Mouse (Mus musculus): ENCODE results near the gene Ly6c2.

DNA sequence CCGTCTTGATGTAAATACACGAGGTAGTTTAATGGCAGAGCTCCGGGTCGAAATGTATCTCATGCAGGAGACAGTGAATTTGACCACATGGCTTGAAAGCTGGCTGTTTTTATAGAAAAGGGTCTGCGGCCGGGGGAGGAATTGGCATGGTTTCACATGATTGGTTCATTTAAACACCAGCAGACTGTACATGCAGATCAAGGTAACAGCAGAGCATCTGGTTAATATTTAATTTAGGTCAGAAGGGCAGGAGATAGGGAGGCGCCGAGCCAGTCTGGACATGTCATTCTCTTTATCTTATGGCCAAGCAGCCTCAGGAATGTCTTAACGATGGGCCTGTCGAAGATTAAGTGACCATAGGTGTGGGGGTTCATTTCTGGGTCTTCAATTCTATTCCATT is 12.5 kb downstream of the Ly6c2 start:
- TF ChIP-seq CTCF (IDR thresholded peaks at IDR 0.05; ENCODE audit: borderline replicate concordance, insufficient read depth, low read length) (no peak), POLR2A (IDR thresholded peaks at IDR 0.05; ENCODE audit: low read depth, low read length) (no peak)
